Mouse (Mus musculus): ENCODE measurements around the gene Eml6. TPM values are rescaled to one million over a fixed set of nuclear protein-coding genes. Genes with fewer than 3 reads are reported as not detected.

Gene Eml6
- total RNA-seq (2023) = 0.26 TPM

GRCm38 (mm10) chr11:30025835-30026472, at the start of gene Eml6:
Gene Eml6 (minus strand): TSS chr11:30026033.

GRCm38 (mm10) chr11:29825271-29825718, 200.5 kb downstream of the Eml6 start, which contains the start of gene 4931440F15Rik:
Gene 4931440F15Rik (minus strand): TSS chr11:29825668.

Other genes with a start within 250 kb of the Eml6 start
- gene 4931440F15Rik, start 200.4 kb downstream of the Eml6 start, total RNA-seq (2023) = not detected
- gene Sptbn1, start 242.1 kb upstream of the Eml6 start, total RNA-seq (2023) = 277 TPM